Mouse (Mus musculus): ENCODE data around the gene Tulp3. TPM values are rescaled to one million over a fixed set of nuclear protein-coding genes. Genes with fewer than 3 reads are reported as not detected.
"Not testable (repeated sequence)": the region's sequence is repeated elsewhere in the genome, so short reads cannot be mapped to it uniquely, and the experiment has no call there.

The Tulp3 gene
- polyA plus RNA-seq, 1 experiment from 2014 or later, result 21.0 TPM

GRCm38 (mm10) chr6:128315597-128315996, 40.1 kb downstream of the Tulp3 start:
- 80% methylated on average over 8 of the region's 8 CpGs for WGBS
- H3K36me3 ChIP-seq, result no peaks in the 10 kb centered on the region
- no peak overlapping the region for H3K4me3 ChIP-seq (replicated peaks)
- no peaks in the 10 kb centered on the region for H3K9me3 ChIP-seq
- ATAC-seq (ENCODE audit: insufficient number of reproducible peaks, insufficient read depth, low FRiP score, low TSS enrichment, low read depth), result no peak
- H3K4me2 ChIP-seq, result no peak overlapping the region
- no peaks in the 10 kb centered on the region for H3K4me1 ChIP-seq (replicated peaks)
- no peaks in the 10 kb centered on the region for H3K27me3 ChIP-seq
- no peak overlapping the region for H3K27ac ChIP-seq
- no peak overlapping the region for H3K9ac ChIP-seq (replicated peaks)

GRCm38 (mm10) chr6:128314796-128315195, 40.9 kb downstream of the Tulp3 start:
- no peaks in the 10 kb centered on the region for H3K27me3 ChIP-seq
- H3K4me2 ChIP-seq, result no peak overlapping the region
- no peak for ATAC-seq (ENCODE audit: insufficient number of reproducible peaks, insufficient read depth, low FRiP score, low TSS enrichment, low read depth)
- no peak overlapping the region for H3K9ac ChIP-seq (replicated peaks)
- no peak overlapping the region for H3K4me3 ChIP-seq (replicated peaks)
- H3K9me3 ChIP-seq, result no peaks in the 10 kb centered on the region
- no peaks in the 10 kb centered on the region for H3K4me1 ChIP-seq (replicated peaks)
- no peak overlapping the region for H3K27ac ChIP-seq
- 83% methylated on average over 6 of the region's 6 CpGs for WGBS
- no peaks in the 10 kb centered on the region for H3K36me3 ChIP-seq

- ATAC-seq (ENCODE audit: insufficient number of reproducible peaks, insufficient read depth, low FRiP score, low TSS enrichment, low read depth), result peak; percentile 73
- WGBS, result 22% methylated on average over 4 of the region's 4 CpGs
- no peaks in the 10 kb centered on the region for H3K9me3 ChIP-seq
- H3K9ac ChIP-seq (replicated peaks), result no peak overlapping the region
- no peak overlapping the region for H3K4me3 ChIP-seq (replicated peaks)
- H3K27ac ChIP-seq, result no peak overlapping the region
- H3K4me1 ChIP-seq (replicated peaks), result no peaks in the 10 kb centered on the region
- no peaks in the 10 kb centered on the region for H3K36me3 ChIP-seq
- no peak overlapping the region for H3K4me2 ChIP-seq
- H3K27me3 ChIP-seq, result no peaks in the 10 kb centered on the region
Observed at GRCm38 (mm10) chr6:128308311-128308710, 47.3 kb downstream of the Tulp3 start.

- Histone ChIP-seq H3K9ac (replicated peaks) (no peak overlapping the region), H3K4me2 (no peak overlapping the region), H3K4me1 (replicated peaks) (peaks cover 5% of the 10 kb centered on the region; the same call in 1 of the 2 replicates), H3K4me3 (replicated peaks) (no peak overlapping the region), H3K27me3 (peaks cover 22% of the 10 kb centered on the region), H3K36me3 (no peaks in the 10 kb centered on the region), H3K27ac (no peak overlapping the region), H3K9me3 (peaks cover 8% of the 10 kb centered on the region)
- no peak for ATAC-seq (ENCODE audit: insufficient number of reproducible peaks, insufficient read depth, low FRiP score, low TSS enrichment, low read depth)
- WGBS, result 82% methylated on average over 4 of the region's 4 CpGs
Observed at GRCm38 (mm10) chr6:128304801-128305200, 50.9 kb downstream of the Tulp3 start.

- not testable (repeated sequence) for H3K27ac ChIP-seq; H3K9me3 ChIP-seq; H3K4me2 ChIP-seq; H3K4me3 ChIP-seq (replicated peaks); H3K36me3 ChIP-seq; H3K9ac ChIP-seq (replicated peaks); ATAC-seq (ENCODE audit: insufficient number of reproducible peaks, insufficient read depth, low FRiP score, low TSS enrichment, low read depth)
- H3K27me3 ChIP-seq, result peaks cover 44% of the 10 kb centered on the region
- 81% methylated on average over 3 of the region's 3 CpGs for WGBS
- H3K4me1 ChIP-seq (replicated peaks), result peaks cover 19% of the 10 kb centered on the region
Observed at GRCm38 (mm10) chr6:128302640-128303039, 53.0 kb downstream of the Tulp3 start.

- H3K9ac ChIP-seq (replicated peaks), result no peak overlapping the region
- 86% methylated on average over 3 of the region's 3 CpGs for WGBS
- ATAC-seq (ENCODE audit: insufficient number of reproducible peaks, insufficient read depth, low FRiP score, low TSS enrichment, low read depth), result no peak
- no peak overlapping the region for H3K4me3 ChIP-seq (replicated peaks)
- peaks cover 8% of the 10 kb centered on the region for H3K9me3 ChIP-seq
- H3K27me3 ChIP-seq, result peaks cover 49% of the 10 kb centered on the region
- no peaks in the 10 kb centered on the region for H3K36me3 ChIP-seq
- no peak overlapping the region for H3K4me2 ChIP-seq
- H3K4me1 ChIP-seq (replicated peaks), result peaks cover 24% of the 10 kb centered on the region
- H3K27ac ChIP-seq, result no peak overlapping the region
Observed at GRCm38 (mm10) chr6:128301891-128302290, 53.8 kb downstream of the Tulp3 start.

GRCm38 (mm10) chr6:128301458-128301857, 54.2 kb downstream of the Tulp3 start:
- peaks cover 49% of the 10 kb centered on the region for H3K27me3 ChIP-seq
- H3K9ac ChIP-seq (replicated peaks), result no peak overlapping the region
- H3K27ac ChIP-seq, result no peak overlapping the region
- no peak for ATAC-seq (ENCODE audit: insufficient number of reproducible peaks, insufficient read depth, low FRiP score, low TSS enrichment, low read depth)
- peak overlapping the region; percentile 62 for H3K4me3 ChIP-seq (replicated peaks)
- 48% methylated on average over 11 of the region's 11 CpGs for WGBS
- peak overlapping the region; percentile 94 for H3K4me2 ChIP-seq
- peaks cover 8% of the 10 kb centered on the region for H3K9me3 ChIP-seq
- peaks cover 28% of the 10 kb centered on the region for H3K4me1 ChIP-seq (replicated peaks)
- H3K36me3 ChIP-seq, result no peaks in the 10 kb centered on the region

GRCm38 (mm10) chr6:128300134-128301001, 55.3 kb downstream of the Tulp3 start, which contains the start of gene Tead4:
Tead4 (minus strand) TSS chr6:128300823.
- peaks cover 49% of the 10 kb centered on the region for H3K27me3 ChIP-seq
- H3K9ac ChIP-seq (replicated peaks), result peak within 1 kb of the TSS; percentile 63
- H3K4me1 ChIP-seq (replicated peaks), result peaks cover 33% of the 10 kb centered on the region
- H3K9me3 ChIP-seq, result peaks cover 8% of the 10 kb centered on the region
- ATAC-seq (ENCODE audit: insufficient number of reproducible peaks, insufficient read depth, low FRiP score, low TSS enrichment, low read depth), result peak; percentile 75
- H3K36me3 ChIP-seq, result no peaks in the 10 kb centered on the region
- H3K4me3 ChIP-seq (replicated peaks), result peak within 1 kb of the TSS; percentile 62
- WGBS, result under 1% methylated on average over 79 of the region's 81 CpGs
- H3K27ac ChIP-seq, result 0 out of 2 replicates have a peak within 1 kb of the TSS, but pooled peaks have one; percentile 35
- H3K4me2 ChIP-seq, result peak within 1 kb of the TSS; percentile 94

- H3K27me3 ChIP-seq, result peaks cover 49% of the 10 kb centered on the region
- H3K4me3 ChIP-seq (replicated peaks), result peak overlapping the region; percentile 62
- no peaks in the 10 kb centered on the region for H3K36me3 ChIP-seq
- peak; percentile 53 for ATAC-seq (ENCODE audit: insufficient number of reproducible peaks, insufficient read depth, low FRiP score, low TSS enrichment, low read depth)
- peak overlapping the region; percentile 94 for H3K4me2 ChIP-seq
- peaks cover 8% of the 10 kb centered on the region for H3K9me3 ChIP-seq
- WGBS, result 1% methylated on average over 25 of the region's 25 CpGs
- H3K27ac ChIP-seq, result no peak overlapping the region
- peak overlapping the region; percentile 63 for H3K9ac ChIP-seq (replicated peaks)
- H3K4me1 ChIP-seq (replicated peaks), result peaks cover 33% of the 10 kb centered on the region
Observed at GRCm38 (mm10) chr6:128299292-128300133, 56.1 kb downstream of the Tulp3 start.

- ATAC-seq (ENCODE audit: insufficient number of reproducible peaks, insufficient read depth, low FRiP score, low TSS enrichment, low read depth), result no peak
- H3K4me1 ChIP-seq (replicated peaks), result peaks cover 33% of the 10 kb centered on the region
- H3K4me3 ChIP-seq (replicated peaks), result no peak overlapping the region
- peaks cover 49% of the 10 kb centered on the region for H3K27me3 ChIP-seq
- WGBS, result 40% methylated on average over 7 of the region's 7 CpGs
- H3K27ac ChIP-seq, result no peak overlapping the region
- H3K4me2 ChIP-seq, result peak overlapping the region; percentile 10; the same call in 1 of the 2 replicates
- no peak overlapping the region for H3K9ac ChIP-seq (replicated peaks)
- no peaks in the 10 kb centered on the region for H3K36me3 ChIP-seq
- H3K9me3 ChIP-seq, result peaks cover 8% of the 10 kb centered on the region
Observed at GRCm38 (mm10) chr6:128298246-128298645, 57.4 kb downstream of the Tulp3 start.

Data from limb, embryonic 12.5 days (tissue).